Mouse (Mus musculus): ENCODE results near the gene Pid1. TPM values are rescaled to one million over a fixed set of nuclear protein-coding genes. Genes with fewer than 3 reads are reported as not detected.

Pid1 gene
- polyA plus RNA-seq, 2 experiments = 5.4 to 12.3 TPM

- H3K9me3 ChIP-seq (ENCODE audit: control insufficient read depth, low read length) = no peaks in the 10 kb centered on the region
- H3K4me2 ChIP-seq (ENCODE audit: low read depth) = no peak overlapping the region
- H3K27ac ChIP-seq = no peak overlapping the region
- ATAC-seq (ENCODE audit: insufficient read depth) (no peak), DNase-seq (ENCODE audit: low read depth in 3 of 3, low spot score in 3 of 3) (no peak)
- H3K36me3 ChIP-seq (replicated peaks; ENCODE audit: control insufficient read depth, insufficient read depth, low read depth) = no peaks in the 10 kb centered on the region
- no peak for TF ChIP-seq CTCF (IDR thresholded peaks at IDR 0.05; ENCODE audit: low read depth)
- TF ChIP-seq EP300 (IDR thresholded peaks at IDR 0.05; ENCODE audit: low read depth) = no peak
- no peak overlapping the region for H3K4me3 ChIP-seq (ENCODE audit: insufficient read depth in 1 of 2, low read depth in 2 of 2, low read length in 2 of 2)
- no peak overlapping the region for H3K9ac ChIP-seq (replicated peaks)
- no peaks in the 10 kb centered on the region for H3K27me3 ChIP-seq (ENCODE audit: control insufficient read depth, insufficient read depth, low read length)
- 60% methylated on average over 4 of the region's 4 CpGs for WGBS (ENCODE audit: insufficient replicate concordance)
- H3K4me1 ChIP-seq (replicated peaks; ENCODE audit: control insufficient read depth in 2 of 2, insufficient read depth in 2 of 2, low read length in 1 of 2) = no peaks in the 10 kb centered on the region
These were observed 177.1 kb downstream of the Pid1 start for GRCm38 (mm10) chr1:84186756-84187437.

- H3K9ac ChIP-seq (replicated peaks) = no peak overlapping the region
- no peaks in the 10 kb centered on the region for H3K9me3 ChIP-seq (ENCODE audit: control insufficient read depth, low read length)
- TF ChIP-seq EP300 (IDR thresholded peaks at IDR 0.05; ENCODE audit: low read depth) = no peak
- TF ChIP-seq CTCF (IDR thresholded peaks at IDR 0.05; ENCODE audit: low read depth) = no peak
- H3K4me1 ChIP-seq (replicated peaks; ENCODE audit: control insufficient read depth in 2 of 2, insufficient read depth in 2 of 2, low read length in 1 of 2) = no peaks in the 10 kb centered on the region
- H3K4me2 ChIP-seq (ENCODE audit: low read depth) = no peak overlapping the region
- WGBS (ENCODE audit: insufficient replicate concordance) = 45% methylated on average over 1 of the region's 1 CpGs
- no peak overlapping the region for H3K27ac ChIP-seq
- H3K36me3 ChIP-seq (replicated peaks; ENCODE audit: control insufficient read depth, insufficient read depth, low read depth) = no peaks in the 10 kb centered on the region
- no peaks in the 10 kb centered on the region for H3K27me3 ChIP-seq (ENCODE audit: control insufficient read depth, insufficient read depth, low read length)
- no peak for ATAC-seq (ENCODE audit: insufficient read depth)
- DNase-seq (ENCODE audit: low read depth in 3 of 3, low spot score in 3 of 3) = no peak
- no peak overlapping the region for H3K4me3 ChIP-seq (ENCODE audit: insufficient read depth in 1 of 2, low read depth in 2 of 2, low read length in 2 of 2)
These were observed 186.3 kb downstream of the Pid1 start for GRCm38 (mm10) chr1:84177696-84178095.

- DNase-seq (ENCODE audit: low read depth in 3 of 3, low spot score in 3 of 3) = no peak
- no peaks in the 10 kb centered on the region for H3K4me1 ChIP-seq (replicated peaks; ENCODE audit: control insufficient read depth in 2 of 2, insufficient read depth in 2 of 2, low read length in 1 of 2)
- H3K36me3 ChIP-seq (replicated peaks; ENCODE audit: control insufficient read depth, insufficient read depth, low read depth) = no peaks in the 10 kb centered on the region
- no peaks in the 10 kb centered on the region for H3K9me3 ChIP-seq (ENCODE audit: control insufficient read depth, low read length)
- WGBS (ENCODE audit: insufficient replicate concordance) = 34% methylated on average over 2 of the region's 2 CpGs
- H3K4me3 ChIP-seq (ENCODE audit: insufficient read depth in 1 of 2, low read depth in 2 of 2, low read length in 2 of 2) = no peak overlapping the region
- no peaks in the 10 kb centered on the region for H3K27me3 ChIP-seq (ENCODE audit: control insufficient read depth, insufficient read depth, low read length)
- TF ChIP-seq EP300 (IDR thresholded peaks at IDR 0.05; ENCODE audit: low read depth) (no peak), CTCF (IDR thresholded peaks at IDR 0.05; ENCODE audit: low read depth) (no peak)
- no peak for ATAC-seq (ENCODE audit: insufficient read depth)
- no peak overlapping the region for H3K9ac ChIP-seq (replicated peaks)
- H3K27ac ChIP-seq = no peak overlapping the region
- H3K4me2 ChIP-seq (ENCODE audit: low read depth) = no peak overlapping the region
These were observed 186.9 kb downstream of the Pid1 start for GRCm38 (mm10) chr1:84177033-84177432.

- no peak overlapping the region for H3K27ac ChIP-seq
- H3K9ac ChIP-seq (replicated peaks) = no peak overlapping the region
- H3K4me2 ChIP-seq (ENCODE audit: low read depth) = no peak overlapping the region
- H3K4me1 ChIP-seq (replicated peaks; ENCODE audit: control insufficient read depth in 2 of 2, insufficient read depth in 2 of 2, low read length in 1 of 2) = no peaks in the 10 kb centered on the region
- 65% methylated on average over 6 of the region's 6 CpGs for WGBS (ENCODE audit: insufficient replicate concordance)
- no peaks in the 10 kb centered on the region for H3K27me3 ChIP-seq (ENCODE audit: control insufficient read depth, insufficient read depth, low read length)
- H3K9me3 ChIP-seq (ENCODE audit: control insufficient read depth, low read length) = no peaks in the 10 kb centered on the region
- no peaks in the 10 kb centered on the region for H3K36me3 ChIP-seq (replicated peaks; ENCODE audit: control insufficient read depth, insufficient read depth, low read depth)
- TF ChIP-seq CTCF (IDR thresholded peaks at IDR 0.05; ENCODE audit: low read depth) (no peak), EP300 (IDR thresholded peaks at IDR 0.05; ENCODE audit: low read depth) (no peak)
- ATAC-seq (ENCODE audit: insufficient read depth) (no peak), DNase-seq (ENCODE audit: low read depth in 3 of 3, low spot score in 3 of 3) (no peak)
- no peak overlapping the region for H3K4me3 ChIP-seq (ENCODE audit: insufficient read depth in 1 of 2, low read depth in 2 of 2, low read length in 2 of 2)
These were observed 191.0 kb downstream of the Pid1 start for GRCm38 (mm10) chr1:84172941-84173340.

GRCm38 (mm10) chr1:84157790-84158189, 206.2 kb downstream of the Pid1 start:
- no peaks in the 10 kb centered on the region for H3K4me1 ChIP-seq (replicated peaks; ENCODE audit: control insufficient read depth in 2 of 2, insufficient read depth in 2 of 2, low read length in 1 of 2)
- no peak overlapping the region for H3K27ac ChIP-seq
- no peak overlapping the region for H3K4me3 ChIP-seq (ENCODE audit: insufficient read depth in 1 of 2, low read depth in 2 of 2, low read length in 2 of 2)
- H3K27me3 ChIP-seq (ENCODE audit: control insufficient read depth, insufficient read depth, low read length) = no peaks in the 10 kb centered on the region
- H3K9ac ChIP-seq (replicated peaks) = no peak overlapping the region
- WGBS (ENCODE audit: insufficient replicate concordance) = 56% methylated on average over 3 of the region's 3 CpGs
- no peaks in the 10 kb centered on the region for H3K9me3 ChIP-seq (ENCODE audit: control insufficient read depth, low read length)
- no peaks in the 10 kb centered on the region for H3K36me3 ChIP-seq (replicated peaks; ENCODE audit: control insufficient read depth, insufficient read depth, low read depth)
- TF ChIP-seq EP300 (IDR thresholded peaks at IDR 0.05; ENCODE audit: low read depth) (no peak), CTCF (IDR thresholded peaks at IDR 0.05; ENCODE audit: low read depth) (no peak)
- DNase-seq (ENCODE audit: low read depth in 3 of 3, low spot score in 3 of 3) (no peak), ATAC-seq (ENCODE audit: insufficient read depth) (no peak)
- H3K4me2 ChIP-seq (ENCODE audit: low read depth) = no peak overlapping the region
